Mouse (Mus musculus) adrenal gland, postnatal 36 days (tissue): ENCODE measurements around the gene Gm6465. TPM values are rescaled to one million over a fixed set of nuclear protein-coding genes. Genes with fewer than 3 reads are reported as not detected.
"Not testable (repeated sequence)": the region's sequence is repeated elsewhere in the genome, so short reads cannot be mapped to it uniquely, and the experiment has no call there.

Experiments
- DNase-seq, 2 experiments: peaks; one replicate each; pipeline ENCODE4 v3.0.0; 2021; ENCODE audit warnings: mixed read lengths in 1 of 2
- long read RNA-seq, 2 experiments: library from polyadenylated mRNA; stranded (forward); transcript quantifications; one replicate each; pipeline ENCODE4 v2.0.0; 2021; ENCODE audit warnings: borderline sequencing depth in 2 of 2
- total RNA-seq, 2 experiments: library from RNA; stranded (reverse); gene quantifications; 2 replicates each; pipeline ENCODE4 v1.2.3; 2021

The Gm6465 gene
- not detected for total RNA-seq
- long read RNA-seq, experiment 1 = 0 reads
- long read RNA-seq, experiment 2 = 0 reads

DNA sequence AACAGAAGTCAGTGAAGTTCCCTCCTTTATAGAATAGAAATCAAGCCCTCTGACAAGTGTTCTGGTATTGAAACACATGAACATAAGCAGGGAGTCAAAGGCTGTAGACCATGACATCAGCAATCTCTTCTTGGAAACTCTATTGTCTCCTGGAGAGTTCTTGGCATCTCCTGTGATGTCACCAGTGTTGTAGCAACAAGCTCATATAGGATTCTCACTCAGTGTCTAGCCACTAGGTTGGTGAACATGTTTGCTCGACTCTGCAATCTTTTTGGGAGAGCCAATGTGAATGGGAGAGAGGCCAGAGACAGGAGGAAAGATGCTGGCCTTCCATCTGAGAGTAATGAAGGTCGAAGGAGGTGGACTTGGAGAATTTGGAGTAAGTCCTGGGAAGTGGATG, at the start of gene Gm6465:
Gm6465 (plus strand) TSS at position 301 of the 400 bp plus-strand sequence.
- DNase-seq = not testable (repeated sequence)

DNA sequence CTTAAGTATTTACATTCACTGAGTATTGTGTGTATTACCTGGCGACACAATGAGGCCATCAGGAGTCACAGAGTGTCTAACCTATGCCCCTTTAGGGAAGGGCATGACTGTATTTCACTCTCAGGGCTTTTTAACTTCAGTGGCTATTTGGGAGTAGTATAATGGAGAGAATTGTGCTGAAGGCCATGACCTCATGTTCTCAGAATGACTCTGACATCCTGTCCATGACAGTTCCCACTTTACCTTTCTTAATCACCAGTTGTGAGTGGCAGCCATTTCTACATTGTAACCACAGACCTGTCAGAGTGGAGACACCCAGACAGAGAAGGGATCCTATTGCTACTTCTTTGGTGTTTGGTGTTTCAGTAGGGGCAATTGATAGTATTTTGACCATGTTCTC, 485 bp downstream of the Gm6465 start:
- not testable (repeated sequence) for DNase-seq

DNA sequence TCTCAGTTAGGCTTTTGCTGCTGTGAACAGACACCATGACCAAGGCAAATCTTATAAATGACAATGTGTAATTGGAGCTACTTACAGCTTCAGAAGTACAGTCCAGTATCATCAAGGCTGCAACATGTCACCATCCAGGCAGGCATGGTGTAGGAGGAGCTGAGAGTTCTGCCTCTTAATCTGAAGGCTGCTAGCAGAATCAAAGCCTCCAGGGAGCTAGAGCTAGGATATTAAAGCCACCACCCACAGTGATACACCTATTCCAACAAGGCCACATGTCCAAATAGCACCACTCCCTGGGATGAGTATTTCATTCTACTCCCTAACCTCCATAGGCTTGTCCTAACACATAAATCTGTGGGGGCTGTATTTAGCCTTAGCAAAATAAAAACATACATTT, 12.6 kb downstream of the Gm6465 start:
- not testable (repeated sequence) for DNase-seq

Other genes starting within 250 kb of the Gm6465 start
- not detected for gene Gm8922, start 163.6 kb upstream of the Gm6465 start, total RNA-seq
- not detected for gene Gm8926, start 75.0 kb upstream of the Gm6465 start, total RNA-seq
- gene 4933402N22Rik, start 72.5 kb downstream of the Gm6465 start, total RNA-seq = not detected